Mouse (Mus musculus) stomach, embryonic 14.5 days (tissue): ENCODE data around the gene Sh2b3. TPM values are rescaled to one million over a fixed set of nuclear protein-coding genes. Genes with fewer than 3 reads are reported as not detected.

ENCODE experiments used
- ATAC-seq: fragments of 200-750 bp; cut with Nextera tagmentation; 2 replicates; pipeline ENCODE4 v1.8.0; 2017; ENCODE audit warnings: low read depth, moderate TSS enrichment; ENCODE audit not compliant: insufficient number of reproducible peaks, insufficient read depth, low FRiP score
- H3K27ac ChIP-seq: fragments of 300-500 bp; sonication (generic); 2 replicates; pipeline ENCODE4 v1.5.1; 2014; ENCODE audit warnings: mild to moderate bottlenecking, low read length, moderate library complexity, mixed read lengths
- H3K27me3 ChIP-seq: fragments of 300-500 bp; sonication (generic); 2 replicates; pipeline ENCODE4 v1.6.1; 2014; ENCODE audit warnings: low read length, control low read depth, mixed read lengths; ENCODE audit not compliant: control insufficient read depth, insufficient read depth
- H3K36me3 ChIP-seq: fragments of 300-500 bp; sonication (generic); 2 replicates; pipeline ENCODE4 v1.6.1; 2014; ENCODE audit warnings: mild to moderate bottlenecking, control low read depth, low read length, moderate library complexity, mixed read lengths; ENCODE audit not compliant: control insufficient read depth, insufficient read depth
- H3K4me1 ChIP-seq: fragments of 300-500 bp; sonication (generic); 2 replicates; pipeline ENCODE4 v1.6.1; 2014; ENCODE audit warnings: low read length, control low read depth, mixed read lengths; ENCODE audit not compliant: control insufficient read depth, insufficient read depth
- H3K4me2 ChIP-seq: fragments of 300-500 bp; sonication (generic); replicated peaks from 2 replicates; pipeline ENCODE4 v1.6.1; 2014; ENCODE audit warnings: low read depth, low read length, control low read depth
- H3K4me3 ChIP-seq: fragments of 300-500 bp; sonication (generic); 2 replicates; pipeline ENCODE4 v1.5.1; 2014; ENCODE audit warnings: low read depth, low read length, control low read depth
- H3K9ac ChIP-seq: fragments of 300-500 bp; sonication (generic); replicated peaks from 2 replicates; pipeline ENCODE4 v1.6.1; 2014; ENCODE audit warnings: low read depth, mild to moderate bottlenecking, control low read depth, low read length, moderate library complexity, mixed read lengths
- H3K9me3 ChIP-seq: fragments of 300-500 bp; sonication (generic); 2 replicates; pipeline ENCODE4 v1.6.1; 2016; ENCODE audit warnings: low read depth, low read length, control low read depth; ENCODE audit not compliant: control insufficient read depth
- WGBS: fragments of 180-500 bp; shearing (Covaris S2); extraction: QIAGEN DNeasy Blood & Tissue Kit; methylation state at CpG from one replicate; pipeline ENCODE4 v1.1.7; 2014; 5-methylcytosine and 5-hydroxymethylcytosine counted together
- polyA plus RNA-seq: library from polyadenylated mRNA; unstranded; fragments of >200 nt; fragmentation: Nextera tagmentation; extraction: Ambion mirVana; gene quantifications from 2 replicates; pipeline ENCODE4 v1.2.1, GENCODE M21; 2014

Gene Sh2b3
- polyA plus RNA-seq, 1 experiment from 2014 or later: 15.4 TPM

DNA sequence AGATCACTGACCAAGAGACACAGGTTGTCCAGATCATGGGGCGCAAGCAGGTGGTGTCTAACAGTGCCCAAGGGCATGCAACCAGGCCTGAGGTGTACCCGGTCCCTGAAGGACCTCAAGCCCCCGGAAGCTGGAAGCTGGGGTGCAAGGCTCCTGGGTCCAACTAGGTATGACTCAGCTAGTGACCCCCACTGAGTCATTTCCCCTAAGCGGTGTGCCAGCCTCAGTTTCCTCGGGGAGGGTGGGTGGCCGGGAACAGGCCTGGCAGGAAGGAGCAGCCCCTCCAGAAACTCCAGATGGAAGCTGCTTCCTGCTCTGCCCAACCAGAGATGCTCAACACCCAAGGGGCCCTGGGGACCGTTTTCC lies 3.2 kb downstream of the Sh2b3 start:
- peak overlapping the region; percentile 88 for H3K4me2 ChIP-seq
- H3K27ac ChIP-seq: no peak overlapping the region
- H3K4me1 ChIP-seq: peaks cover 43% of the 10 kb centered on the region
- no peaks in the 10 kb centered on the region for H3K27me3 ChIP-seq
- H3K4me3 ChIP-seq: peak overlapping the region; percentile 84; the same call in 1 of the 2 replicates
- 78% methylated on average over 7 of the region's 7 CpGs for WGBS
- H3K9me3 ChIP-seq: no peaks in the 10 kb centered on the region
- H3K9ac ChIP-seq: no peak overlapping the region
- ATAC-seq: no peak
- H3K36me3 ChIP-seq: no peaks in the 10 kb centered on the region

DNA sequence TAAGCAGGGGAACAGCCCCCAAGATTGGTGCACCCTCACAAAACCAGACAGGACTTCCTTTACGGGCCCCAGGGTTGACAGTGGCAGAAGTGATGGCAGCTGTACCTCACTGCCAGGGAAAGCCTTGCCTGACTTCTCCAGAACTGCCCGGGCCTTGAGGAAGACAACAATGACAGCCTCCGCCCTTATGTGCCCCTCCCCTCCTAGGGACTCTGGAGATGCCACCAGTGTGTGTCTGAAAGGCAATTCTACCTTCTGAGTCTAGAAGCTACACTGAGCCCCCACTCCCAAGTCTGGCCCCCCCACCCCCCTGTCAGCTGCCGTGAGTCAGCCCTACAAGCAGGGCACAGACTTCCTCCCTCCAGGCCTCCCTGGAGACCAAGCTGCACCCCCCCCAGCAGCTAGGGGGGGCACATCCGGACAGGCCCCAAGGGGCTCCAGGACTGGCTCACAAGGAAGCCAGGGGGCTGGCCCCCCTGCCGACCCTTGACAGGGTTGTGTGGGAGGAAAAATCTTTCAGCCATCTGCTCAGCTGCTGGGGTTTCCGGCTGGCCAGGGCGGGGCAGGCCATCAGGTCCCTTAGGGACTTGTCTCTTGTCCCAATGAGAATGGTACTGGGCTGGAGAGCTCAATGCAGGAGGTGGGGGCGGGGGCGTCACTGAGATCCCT lies 3.7 kb downstream of the Sh2b3 start:
- no peak; the same call in 1 of the 2 replicates for ATAC-seq
- Histone ChIP-seq H3K4me2 (peak overlapping the region; percentile 88), H3K9me3 (no peaks in the 10 kb centered on the region), H3K27ac (peak overlapping the region; percentile 21; the same call in 1 of the 2 replicates), H3K4me3 (no peak overlapping the region), H3K36me3 (no peaks in the 10 kb centered on the region), H3K4me1 (peaks cover 41% of the 10 kb centered on the region), H3K27me3 (no peaks in the 10 kb centered on the region), H3K9ac (no peak overlapping the region; the same call in 1 of the 2 replicates)
- 42% methylated on average over 10 of the region's 10 CpGs for WGBS

DNA sequence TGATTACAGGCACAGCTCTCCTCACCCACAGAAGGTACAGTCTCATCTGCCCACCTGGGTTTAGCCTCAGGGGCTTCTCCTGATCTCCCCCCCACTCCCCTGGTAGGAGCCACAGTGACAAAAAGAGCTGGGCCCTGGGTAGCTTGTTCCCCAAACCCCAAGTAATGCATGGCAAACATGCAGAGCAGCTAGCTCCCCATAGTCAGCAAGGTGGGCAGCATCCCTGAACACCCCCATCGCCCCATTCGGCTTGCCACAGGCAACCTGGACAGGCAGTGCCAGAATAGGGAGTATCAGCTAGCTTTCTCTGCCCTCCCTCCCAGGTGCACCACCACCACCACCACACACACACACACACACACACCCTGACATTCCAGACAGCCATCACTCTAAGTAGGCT lies 4.3 kb downstream of the Sh2b3 start:
- Histone ChIP-seq H3K4me2 (peak overlapping the region; percentile 88), H3K27ac (peak overlapping the region; percentile 21; the same call in 1 of the 2 replicates), H3K4me3 (no peak overlapping the region), H3K27me3 (no peaks in the 10 kb centered on the region), H3K4me1 (peaks cover 41% of the 10 kb centered on the region), H3K9ac (no peak overlapping the region; the same call in 1 of the 2 replicates), H3K9me3 (no peaks in the 10 kb centered on the region), H3K36me3 (peaks cover 2% of the 10 kb centered on the region; the same call in 1 of the 2 replicates)
- 85% methylated on average over 2 of the region's 2 CpGs for WGBS
- no peak for ATAC-seq

DNA sequence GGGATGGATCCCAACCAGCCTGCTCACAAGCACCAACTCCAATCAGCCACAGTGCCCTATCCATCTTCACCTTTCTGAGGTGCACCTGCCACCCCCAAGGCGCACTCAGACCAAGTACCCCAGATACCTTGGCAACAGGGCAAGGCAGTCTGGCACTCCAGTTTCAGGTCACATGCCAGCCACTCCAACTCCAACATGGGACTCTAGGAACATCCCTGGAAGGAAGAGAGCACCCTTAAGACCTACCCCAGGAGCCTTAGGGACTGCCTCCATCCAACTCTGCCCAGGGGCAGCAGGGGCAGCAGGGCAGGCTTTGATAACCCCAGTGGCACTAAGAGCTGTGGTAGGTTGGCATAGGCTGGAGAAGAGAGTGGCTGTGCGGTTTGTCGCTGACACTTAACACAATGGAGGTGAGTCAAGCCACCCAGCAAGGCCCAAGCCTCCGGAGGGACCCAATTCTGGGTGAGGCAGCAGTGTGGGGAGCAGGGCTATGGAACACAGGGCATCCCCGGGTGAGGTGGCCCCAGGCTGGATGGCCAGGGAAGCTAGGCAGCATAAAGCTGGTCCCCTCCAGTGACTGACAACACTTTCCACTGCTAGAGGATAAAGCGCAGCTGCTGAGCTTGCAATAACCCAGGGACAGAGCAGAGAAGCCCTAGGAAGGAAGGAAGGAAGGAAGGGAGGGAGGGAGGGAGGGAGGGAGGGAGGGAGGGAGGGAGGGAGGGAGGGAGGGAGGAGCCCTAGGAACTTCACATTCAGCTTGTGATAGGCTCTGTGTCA lies 4.9 kb downstream of the Sh2b3 start:
- no peaks in the 10 kb centered on the region for H3K9me3 ChIP-seq
- H3K9ac ChIP-seq: no peak overlapping the region
- 78% methylated on average over 6 of the region's 6 CpGs for WGBS
- no peak overlapping the region for H3K27ac ChIP-seq
- no peak overlapping the region for H3K4me2 ChIP-seq
- ATAC-seq: no peak
- no peak overlapping the region for H3K4me3 ChIP-seq
- peaks cover 36% of the 10 kb centered on the region for H3K4me1 ChIP-seq
- peaks cover 3% of the 10 kb centered on the region; the same call in 1 of the 2 replicates for H3K36me3 ChIP-seq
- no peaks in the 10 kb centered on the region for H3K27me3 ChIP-seq

DNA sequence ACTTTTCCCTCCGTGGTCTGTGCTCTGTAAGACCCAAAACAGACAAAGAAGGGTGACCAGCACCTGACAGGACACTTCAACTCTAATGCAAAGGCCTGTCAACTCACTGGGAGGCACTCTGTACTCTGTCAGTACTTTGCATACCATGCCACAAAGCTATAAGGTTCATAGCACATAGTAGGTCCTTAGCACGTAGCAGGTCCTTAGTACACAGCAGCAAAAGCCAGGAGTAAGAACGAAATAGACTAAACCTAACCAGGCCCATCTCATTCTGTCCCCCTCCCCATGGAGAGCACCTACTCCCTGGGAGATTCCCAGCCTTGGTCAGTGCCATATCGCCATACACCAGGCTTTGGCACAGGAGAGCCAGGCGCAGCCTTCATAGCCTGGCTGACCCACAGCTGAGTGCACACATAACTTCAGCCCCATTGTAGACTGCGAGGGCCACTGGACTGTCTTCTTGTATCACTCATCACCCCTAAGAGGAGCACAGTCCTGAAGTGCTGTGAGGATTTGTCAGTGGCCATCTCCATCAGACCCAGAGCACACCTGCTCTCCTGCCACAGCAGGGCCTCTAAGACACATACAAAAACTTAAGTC lies 6.3 kb downstream of the Sh2b3 start:
- H3K9me3 ChIP-seq: no peaks in the 10 kb centered on the region
- H3K4me3 ChIP-seq: no peak overlapping the region
- no peak overlapping the region for H3K4me2 ChIP-seq
- H3K9ac ChIP-seq: no peak overlapping the region
- 90% methylated on average over 6 of the region's 6 CpGs for WGBS
- no peaks in the 10 kb centered on the region for H3K27me3 ChIP-seq
- H3K27ac ChIP-seq: no peak overlapping the region
- ATAC-seq: no peak
- H3K4me1 ChIP-seq: peaks cover 34% of the 10 kb centered on the region
- H3K36me3 ChIP-seq: peaks cover 9% of the 10 kb centered on the region; the same call in 1 of the 2 replicates

DNA sequence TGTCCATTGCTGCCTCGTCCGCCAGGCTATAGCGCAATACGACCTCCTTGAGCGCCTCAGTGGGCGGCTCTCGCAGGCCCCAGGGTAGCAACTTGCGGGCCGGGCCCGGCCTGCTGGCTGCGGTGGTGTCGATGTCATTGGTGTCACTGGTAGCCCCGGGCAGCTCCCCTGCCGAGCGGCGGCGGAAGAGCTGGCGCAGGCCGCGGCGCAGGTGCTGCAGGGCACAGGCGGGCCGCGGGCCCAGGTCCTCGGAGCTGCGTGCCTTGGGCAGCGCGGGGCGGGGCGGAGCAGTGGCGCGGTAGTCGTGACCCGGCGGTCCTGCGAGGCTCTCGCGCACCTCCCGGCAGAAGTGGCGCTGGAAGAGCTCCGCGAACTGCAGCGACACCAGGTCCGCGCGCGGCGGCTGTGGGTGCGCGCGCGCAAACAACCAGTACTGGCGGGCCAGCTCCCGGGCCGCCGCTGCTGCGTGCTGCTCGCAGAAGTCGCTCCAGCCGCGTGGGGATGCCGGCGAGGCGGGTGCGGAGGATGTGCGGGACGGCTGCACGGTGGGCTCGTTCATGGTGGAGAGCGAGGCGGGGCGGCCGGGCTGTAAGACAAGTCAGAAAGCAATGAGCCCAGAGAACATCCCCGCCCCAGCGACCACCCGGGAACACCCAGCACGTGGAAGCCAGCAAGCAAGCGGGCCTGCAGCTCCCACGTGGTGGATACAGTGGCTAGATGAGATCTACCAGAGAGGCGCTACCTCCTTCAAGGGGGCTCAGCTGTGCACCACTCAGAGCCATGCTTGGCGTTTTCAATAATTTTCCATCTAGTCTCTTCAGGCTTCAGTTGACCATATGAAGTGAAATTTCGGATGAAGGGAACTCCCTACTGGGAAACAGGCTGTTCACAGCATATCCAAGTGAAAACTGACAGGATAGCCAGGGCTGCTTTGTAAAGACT lies 8.7 kb downstream of the Sh2b3 start:
- Histone ChIP-seq H3K9ac (0 out of 2 replicates have a peak overlapping the region, but pooled peaks have one; percentile 18), H3K4me3 (peak overlapping the region; percentile 36), H3K4me1 (peaks cover 12% of the 10 kb centered on the region), H3K27me3 (no peaks in the 10 kb centered on the region), H3K27ac (no peak overlapping the region), H3K36me3 (peaks cover 12% of the 10 kb centered on the region; the same call in 1 of the 2 replicates), H3K9me3 (no peaks in the 10 kb centered on the region), H3K4me2 (peak overlapping the region; percentile 83)
- ATAC-seq: no peak; the same call in 1 of the 2 replicates
- WGBS: 10% methylated on average over 82 of the region's 82 CpGs

DNA sequence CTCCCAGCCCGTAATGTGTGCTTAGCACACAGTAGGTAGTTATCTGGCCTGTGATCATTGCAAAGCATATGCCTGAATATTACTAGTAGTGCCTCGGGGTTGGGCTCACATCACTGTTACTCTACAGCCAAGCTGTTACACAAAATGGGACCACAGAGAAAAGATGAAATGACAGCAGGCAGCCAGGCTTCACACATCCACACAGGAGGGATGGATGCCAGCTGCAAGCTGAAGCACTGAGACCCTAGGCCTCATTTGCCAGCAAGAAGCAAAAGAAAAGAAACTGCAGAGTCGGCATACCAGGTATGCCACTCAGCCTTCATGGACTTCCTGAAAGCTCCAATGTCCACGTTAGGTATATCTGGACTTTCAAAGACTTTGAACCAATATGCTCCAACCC lies 9.6 kb downstream of the Sh2b3 start:
- H3K9me3 ChIP-seq: no peaks in the 10 kb centered on the region
- H3K27me3 ChIP-seq: no peaks in the 10 kb centered on the region
- H3K27ac ChIP-seq: no peak overlapping the region
- peaks cover 15% of the 10 kb centered on the region; the same call in 1 of the 2 replicates for H3K36me3 ChIP-seq
- WGBS: 84% methylated on average over 4 of the region's 4 CpGs
- peaks cover 5% of the 10 kb centered on the region; the same call in 1 of the 2 replicates for H3K4me1 ChIP-seq
- no peak for ATAC-seq
- no peak overlapping the region for H3K4me2 ChIP-seq
- H3K9ac ChIP-seq: no peak overlapping the region
- H3K4me3 ChIP-seq: no peak overlapping the region
